Mouse (Mus musculus) cerebellum, adult 9-11 months (tissue): ENCODE data around the gene Rad51b.

Experiments
- DNase-seq: peaks from one replicate; pipeline ENCODE4 v3.0.0; 2022

The Rad51b gene

GRCm38 (mm10) chr12:79535532-79536437, 238.7 kb downstream of the Rad51b start:
- no peak for DNase-seq

DNA sequence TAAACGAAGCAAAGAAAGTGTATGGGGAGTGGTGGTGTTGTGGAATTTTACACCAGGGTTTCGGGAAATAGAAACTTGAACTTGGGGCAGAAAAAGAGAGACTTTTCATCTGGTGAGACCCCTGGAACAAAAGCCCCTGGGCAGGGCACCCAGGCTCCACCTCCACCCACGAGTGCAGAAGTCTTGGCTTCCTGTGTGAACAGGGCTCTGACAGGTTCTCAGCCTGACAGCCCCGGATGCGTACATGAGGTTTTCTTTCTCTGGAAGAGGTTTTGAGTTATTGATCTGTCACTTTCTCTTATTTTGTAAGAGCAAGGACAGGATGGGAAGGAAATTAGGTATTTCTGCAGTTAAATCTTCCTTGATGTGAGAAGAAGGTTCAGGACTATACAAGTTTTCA, 243.1 kb downstream of the Rad51b start:
- DNase-seq = no peak

- DNase-seq = no peak
These were observed 244.5 kb downstream of the Rad51b start for GRCm38 (mm10) chr12:79541581-79541980.

GRCm38 (mm10) chr12:79545063-79545462, 248.0 kb downstream of the Rad51b start:
- DNase-seq = no peak

DNA sequence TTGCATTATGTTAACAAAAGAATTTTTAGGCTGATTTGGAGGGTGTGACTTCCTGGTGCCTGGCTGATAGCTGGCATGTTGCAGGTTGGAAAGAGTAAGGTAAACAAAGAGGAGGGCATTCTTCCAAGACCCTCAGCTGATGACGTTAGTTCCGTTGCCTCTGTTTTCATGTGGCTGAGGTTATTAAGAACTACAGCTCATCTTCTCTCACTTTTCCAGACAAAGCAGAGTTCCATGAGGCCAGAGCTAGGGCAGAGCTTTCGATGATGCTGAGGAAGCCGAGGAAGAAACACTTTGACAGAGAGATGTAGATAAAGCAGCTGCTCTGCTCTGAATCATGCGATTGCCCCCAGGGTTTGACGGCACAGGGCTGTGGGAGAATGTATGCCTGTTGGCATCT, 250.5 kb downstream of the Rad51b start:
- no peak for DNase-seq

- no peak for DNase-seq
These were observed 251.7 kb downstream of the Rad51b start for GRCm38 (mm10) chr12:79548607-79549330.

- no peak for DNase-seq
These were observed 253.1 kb downstream of the Rad51b start for GRCm38 (mm10) chr12:79550049-79550682.

DNA sequence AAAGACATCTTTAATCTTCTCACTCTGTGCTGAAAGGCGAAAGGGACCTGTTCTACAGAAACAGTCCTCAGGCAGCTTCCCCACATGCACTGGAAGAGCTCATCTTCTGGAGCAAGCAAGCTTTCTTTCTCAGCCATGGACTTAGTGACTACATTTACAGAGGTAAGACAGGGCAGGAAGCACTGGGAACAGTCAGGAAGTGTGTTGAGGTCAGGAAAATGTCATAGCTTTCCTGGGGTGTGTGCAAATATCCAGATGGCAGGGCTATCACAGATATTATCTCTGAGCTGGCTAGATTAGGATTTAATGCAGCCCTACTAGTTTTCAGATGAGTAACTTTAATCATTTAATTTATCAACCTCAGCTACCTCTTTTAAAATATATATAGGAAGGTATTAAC, 254.2 kb downstream of the Rad51b start:
- no peak for DNase-seq

DNA sequence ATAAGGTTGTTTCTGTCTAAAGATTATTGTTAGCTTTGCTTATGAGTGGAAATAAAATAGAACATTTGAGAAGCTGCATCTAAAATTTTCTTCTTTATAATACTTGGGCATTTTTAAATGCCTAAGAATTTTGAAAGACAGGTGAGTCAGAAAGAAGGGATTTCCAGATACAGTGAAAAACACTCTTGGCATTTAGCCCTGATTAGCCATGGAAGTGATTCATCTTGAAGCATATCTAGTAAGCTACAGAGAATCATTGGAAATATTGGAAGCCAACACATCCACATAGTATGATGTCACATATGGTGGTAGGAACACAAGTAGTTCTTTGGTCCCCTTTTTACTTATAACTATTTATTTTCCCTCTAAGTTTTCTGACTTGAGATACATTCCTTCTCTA, 256.0 kb downstream of the Rad51b start:
- no peak for DNase-seq

DNA sequence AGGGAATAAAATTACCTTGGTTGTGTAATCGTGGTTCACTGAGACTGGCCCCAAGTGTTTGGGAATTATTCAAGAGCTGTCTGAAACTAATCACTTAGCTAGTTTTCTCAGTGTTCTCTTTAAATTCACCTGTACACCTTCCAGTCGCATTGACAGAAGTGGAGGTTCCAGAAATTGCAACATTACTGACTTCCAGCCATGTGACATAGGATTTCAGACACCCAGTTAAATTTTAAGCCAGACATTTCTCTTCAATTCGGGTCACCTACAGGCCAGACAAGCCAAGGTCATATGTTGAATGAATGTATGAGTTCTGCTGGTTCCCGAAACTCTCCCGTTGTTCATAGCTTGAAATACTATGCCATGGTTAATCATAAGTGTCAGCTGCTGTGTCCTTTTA, 260.8 kb downstream of the Rad51b start:
- DNase-seq = no peak

DNA sequence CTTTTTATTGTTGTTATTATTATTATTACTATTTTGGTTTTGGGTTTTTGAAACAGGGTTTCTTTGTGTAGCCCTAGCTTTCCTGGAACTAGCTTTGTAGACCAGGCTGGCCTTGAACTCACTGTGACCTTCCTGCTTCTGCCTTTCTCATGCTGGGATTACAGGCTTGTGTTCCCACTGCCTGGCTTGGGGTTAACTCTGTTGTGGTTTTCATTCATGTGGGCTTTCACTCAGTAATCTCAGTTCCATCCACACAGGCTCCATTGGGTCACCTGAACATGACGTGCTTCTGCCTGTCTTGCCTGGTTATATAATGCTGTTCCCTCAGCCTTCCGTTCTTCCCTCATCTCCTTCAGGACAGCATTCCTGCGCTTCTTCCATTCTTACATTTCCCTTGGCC, 261.6 kb downstream of the Rad51b start:
- DNase-seq = no peak

GRCm38 (mm10) chr12:79559410-79560015, 262.4 kb downstream of the Rad51b start:
- no peak for DNase-seq

- no peak for DNase-seq
These were observed 263.1 kb downstream of the Rad51b start for GRCm38 (mm10) chr12:79560084-79560699.

DNA sequence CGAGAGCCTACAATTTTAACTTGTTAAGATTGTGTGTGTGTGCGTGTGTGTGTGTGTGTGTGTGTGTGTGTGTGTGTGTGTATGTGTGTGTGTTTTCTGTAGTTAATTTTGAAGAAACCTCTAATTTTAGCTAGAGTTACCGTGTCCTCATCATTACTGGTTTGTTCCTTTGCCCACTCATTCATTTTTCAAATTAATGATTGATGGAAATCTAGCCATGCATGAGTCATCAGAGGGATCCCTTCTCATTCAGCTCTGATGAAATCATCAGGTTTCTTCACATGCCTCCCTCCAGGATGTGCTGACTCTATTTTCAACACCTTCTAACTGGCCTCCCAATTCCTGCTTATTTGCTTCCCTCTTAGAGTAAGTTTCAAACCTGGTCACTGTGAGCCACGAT, 263.8 kb downstream of the Rad51b start:
- DNase-seq = no peak

DNA sequence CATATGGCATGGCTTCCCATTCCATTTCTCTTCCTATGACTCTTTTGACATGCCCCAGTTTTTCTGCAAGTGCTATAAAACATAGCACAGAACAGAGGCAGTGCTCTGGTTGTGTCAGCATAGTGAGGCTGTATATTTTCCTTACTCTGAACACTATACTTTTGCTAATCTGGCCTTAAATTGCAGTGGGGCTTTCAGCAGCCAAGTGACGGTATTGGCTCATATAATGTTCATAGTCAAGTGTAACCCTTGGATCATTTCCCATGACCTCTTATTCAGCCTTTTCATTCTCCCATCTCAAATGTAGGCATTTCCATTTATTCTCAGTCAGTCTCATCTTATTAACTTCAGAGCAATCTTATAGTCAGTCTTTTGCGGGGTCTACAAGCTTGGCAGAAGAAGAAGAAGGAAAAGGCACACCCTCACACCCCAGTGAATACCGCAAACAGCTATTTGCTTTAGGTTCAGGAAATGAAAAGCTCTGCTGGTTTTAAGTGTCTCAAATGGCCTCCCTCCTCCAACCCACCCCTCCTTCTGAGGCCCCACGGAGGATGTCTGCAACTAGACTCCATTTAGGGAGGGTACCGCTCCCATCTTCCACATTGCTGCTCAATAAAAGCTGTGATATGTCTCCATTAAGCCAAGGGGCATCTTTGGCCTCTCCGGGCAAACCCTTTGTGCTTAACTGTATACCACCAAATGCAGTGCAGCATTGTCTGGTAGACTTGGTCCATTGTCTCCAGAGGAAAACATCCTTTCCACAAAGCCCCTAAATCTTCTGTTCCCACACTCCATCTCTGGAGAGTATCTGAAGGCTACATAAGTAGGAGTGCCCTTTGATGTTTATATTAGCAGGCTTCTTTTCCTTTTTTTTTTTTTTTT, 277.3 kb downstream of the Rad51b start:
- no peak for DNase-seq

GRCm38 (mm10) chr12:79575041-79575541, 278.0 kb downstream of the Rad51b start:
- DNase-seq = no peak

- no peak for DNase-seq
These were observed 280.4 kb downstream of the Rad51b start for GRCm38 (mm10) chr12:79577525-79577924.

- no peak for DNase-seq
These were observed 282.0 kb downstream of the Rad51b start for GRCm38 (mm10) chr12:79579018-79579585.

GRCm38 (mm10) chr12:79579837-79580236, 282.8 kb downstream of the Rad51b start:
- DNase-seq = no peak

GRCm38 (mm10) chr12:79584556-79585307, 287.6 kb downstream of the Rad51b start:
- DNase-seq = no peak
